Mouse (Mus musculus): ENCODE results near the gene Stx16.

Gene Stx16

GRCm38 (mm10) chr2:174076433-174076824, 321 bp downstream of the Stx16 start:
- no peak for DNase-seq (ENCODE audit: low spot score)

- DNase-seq (ENCODE audit: low spot score): peak; percentile 52
These were observed 1.0 kb downstream of the Stx16 start for GRCm38 (mm10) chr2:174077004-174077695.

DNA sequence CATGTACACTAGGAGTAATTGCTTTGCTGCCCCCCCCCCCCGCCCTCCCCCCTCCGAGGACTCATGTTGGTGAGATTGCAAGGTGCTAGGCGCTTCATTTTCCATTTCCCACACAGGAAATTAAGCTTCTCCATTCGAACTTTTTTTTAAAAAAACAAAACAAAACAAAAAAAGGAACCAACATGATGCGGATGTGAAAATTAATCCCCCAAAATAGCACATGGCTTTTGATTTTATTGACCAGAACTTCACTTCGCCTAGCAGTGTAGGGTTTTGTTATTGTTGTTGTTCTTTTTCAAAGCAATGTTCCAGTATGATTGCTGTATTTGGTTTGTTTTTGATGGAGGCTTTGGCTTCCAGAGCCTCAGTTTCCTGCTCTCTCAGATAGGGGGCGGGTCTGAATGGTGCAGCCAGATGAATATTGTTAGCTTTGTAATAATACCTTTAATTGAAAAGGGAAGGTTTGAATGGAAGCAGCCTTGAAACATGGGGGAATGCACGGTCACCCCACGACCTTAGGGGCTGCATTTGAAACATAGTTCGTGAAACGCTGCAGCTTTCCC, 1.7 kb downstream of the Stx16 start:
- no peak for DNase-seq (ENCODE audit: low spot score)

DNA sequence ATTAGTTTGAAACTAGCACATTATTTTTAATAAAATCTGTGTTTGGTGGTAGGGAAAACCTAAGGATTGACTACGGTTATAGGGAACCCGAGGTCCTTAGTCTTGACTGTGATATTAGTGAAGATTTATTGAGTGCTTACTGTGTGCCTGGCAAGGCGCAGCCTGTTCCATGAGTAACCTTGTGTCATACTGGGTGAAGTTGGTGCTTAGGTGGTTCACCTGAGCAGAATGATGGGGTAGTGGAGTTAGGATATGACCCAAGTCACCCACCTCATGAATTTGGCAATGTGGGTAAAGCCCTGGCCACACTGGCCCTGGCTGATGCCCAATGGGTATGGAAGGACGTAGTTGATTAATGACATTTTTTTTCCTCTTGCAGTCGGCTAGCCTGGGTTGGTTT, 5.7 kb downstream of the Stx16 start:
- DNase-seq (ENCODE audit: low spot score): no peak

DNA sequence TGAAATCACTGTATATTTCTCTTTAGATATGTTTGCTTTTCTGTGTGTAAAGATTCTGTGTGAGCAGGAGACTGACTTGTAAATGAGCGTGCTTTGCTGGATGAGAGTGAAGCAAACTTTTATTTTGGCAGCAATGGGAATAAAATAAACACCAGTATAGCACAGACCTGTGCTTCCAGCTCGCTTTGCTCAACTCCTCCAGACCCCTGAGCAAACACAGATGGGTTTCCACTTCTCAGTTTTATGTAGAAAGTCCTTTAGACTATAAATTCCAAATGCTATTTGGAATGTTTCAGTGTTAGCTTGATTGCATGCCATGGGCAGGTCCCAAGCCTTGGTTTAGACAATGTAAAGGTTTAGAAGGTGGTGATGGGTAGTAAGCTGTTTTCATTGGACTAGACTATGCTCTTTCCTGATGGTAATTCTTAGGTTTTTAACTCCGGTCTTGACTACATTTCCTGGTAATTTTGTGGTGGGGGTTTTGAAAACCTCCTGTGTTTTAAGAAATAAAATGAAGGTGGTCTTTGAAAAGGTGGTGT, 6.3 kb downstream of the Stx16 start:
- no peak for DNase-seq (ENCODE audit: low spot score)

- no peak for DNase-seq (ENCODE audit: low spot score)
These were observed 19.0 kb downstream of the Stx16 start for GRCm38 (mm10) chr2:174095086-174095485.

DNA sequence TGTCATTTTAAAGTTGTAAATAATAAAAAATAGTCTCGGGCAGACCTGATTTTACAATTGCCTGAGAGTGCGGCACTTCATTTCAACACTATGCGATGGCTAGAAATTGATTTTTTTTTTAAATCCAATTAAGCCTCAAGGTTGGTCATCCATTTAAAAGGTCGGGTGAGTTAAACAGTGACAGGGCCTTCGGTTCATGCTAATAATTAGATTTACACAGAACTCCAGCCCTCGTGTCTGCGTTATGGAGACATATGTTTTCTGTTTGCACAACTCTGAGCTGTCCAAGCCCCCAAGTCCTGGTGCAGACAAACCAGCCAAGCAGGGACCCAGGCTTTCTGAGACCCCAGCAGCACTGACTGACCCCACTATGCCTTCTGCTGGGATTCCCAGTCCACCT, 26.3 kb downstream of the Stx16 start:
- no peak for DNase-seq (ENCODE audit: low spot score)

GRCm38 (mm10) chr2:174103527-174103926, 27.4 kb downstream of the Stx16 start:
- no peak for DNase-seq (ENCODE audit: low spot score)

GRCm38 (mm10) chr2:174107375-174107774, 31.3 kb downstream of the Stx16 start:
- DNase-seq (ENCODE audit: low spot score): no peak

GRCm38 (mm10) chr2:174109991-174110782, 34.1 kb downstream of the Stx16 start, which contains the start of gene Npepl1:
Gene Npepl1 (plus strand): TSS chr2:174110349.
- DNase-seq (ENCODE audit: low spot score): peak; percentile 31

- peak; percentile 36 for DNase-seq (ENCODE audit: low spot score)
These were observed 34.9 kb downstream of the Stx16 start for GRCm38 (mm10) chr2:174110783-174111549.

GRCm38 (mm10) chr2:174112931-174113330, 36.8 kb downstream of the Stx16 start:
- no peak for DNase-seq (ENCODE audit: low spot score)

GRCm38 (mm10) chr2:174114148-174114864, 38.2 kb downstream of the Stx16 start:
- no peak for DNase-seq (ENCODE audit: low spot score)

- no peak for DNase-seq (ENCODE audit: low spot score)
These were observed 40.8 kb downstream of the Stx16 start for GRCm38 (mm10) chr2:174116929-174117328.

DNA sequence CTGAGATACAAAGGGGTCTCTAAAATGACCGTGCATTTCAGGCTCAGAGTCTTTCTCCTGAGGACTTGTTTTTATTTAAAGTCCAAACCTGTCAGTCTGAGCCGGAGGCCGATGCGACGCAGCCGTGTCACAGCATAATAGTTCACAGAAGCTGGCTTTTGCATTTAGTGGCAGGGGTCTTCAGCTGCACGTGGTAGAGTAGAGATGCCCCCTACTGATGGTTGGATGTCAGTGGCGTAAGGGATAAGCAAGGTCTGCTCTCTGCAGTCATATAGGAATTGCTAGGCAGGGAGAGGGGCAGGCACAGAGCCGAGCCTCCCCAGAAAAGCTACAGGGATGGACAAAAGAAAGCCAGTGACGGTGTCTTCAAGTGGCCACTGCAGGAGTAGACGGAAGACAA, 42.0 kb downstream of the Stx16 start:
- no peak for DNase-seq (ENCODE audit: low spot score)

- DNase-seq (ENCODE audit: low spot score): no peak
These were observed 43.2 kb downstream of the Stx16 start for GRCm38 (mm10) chr2:174119259-174119658.

GRCm38 (mm10) chr2:174120631-174121030, 44.5 kb downstream of the Stx16 start:
- no peak for DNase-seq (ENCODE audit: low spot score)

DNA sequence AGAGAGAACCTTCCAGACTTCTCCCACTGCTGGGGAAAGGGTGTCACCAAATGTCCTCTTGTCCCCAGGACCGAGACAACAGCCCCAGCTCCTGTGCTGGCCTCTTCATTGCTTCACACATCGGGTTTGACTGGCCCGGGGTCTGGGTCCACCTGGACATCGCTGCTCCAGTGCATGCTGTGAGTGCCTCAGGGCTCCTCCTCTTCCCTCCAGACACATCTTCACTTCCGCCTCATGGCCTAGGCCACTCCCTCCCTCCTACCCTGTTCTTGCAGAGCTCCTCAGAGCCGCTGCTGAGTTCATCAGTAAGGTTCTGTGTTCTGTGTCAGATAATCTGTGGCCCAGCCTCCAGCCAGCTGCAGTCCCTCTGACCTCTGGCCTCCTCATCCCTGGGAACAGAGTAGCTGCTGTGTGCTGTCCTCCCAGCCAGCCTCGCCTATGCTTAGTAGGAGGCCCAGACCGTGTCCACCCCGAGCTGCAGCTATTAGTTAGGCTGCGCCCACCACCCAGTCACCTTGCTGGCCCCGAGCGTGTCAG, 45.4 kb downstream of the Stx16 start:
- no peak for DNase-seq (ENCODE audit: low spot score)

GRCm38 (mm10) chr2:174122331-174122730, 46.2 kb downstream of the Stx16 start:
- no peak for DNase-seq (ENCODE audit: low spot score)

DNA sequence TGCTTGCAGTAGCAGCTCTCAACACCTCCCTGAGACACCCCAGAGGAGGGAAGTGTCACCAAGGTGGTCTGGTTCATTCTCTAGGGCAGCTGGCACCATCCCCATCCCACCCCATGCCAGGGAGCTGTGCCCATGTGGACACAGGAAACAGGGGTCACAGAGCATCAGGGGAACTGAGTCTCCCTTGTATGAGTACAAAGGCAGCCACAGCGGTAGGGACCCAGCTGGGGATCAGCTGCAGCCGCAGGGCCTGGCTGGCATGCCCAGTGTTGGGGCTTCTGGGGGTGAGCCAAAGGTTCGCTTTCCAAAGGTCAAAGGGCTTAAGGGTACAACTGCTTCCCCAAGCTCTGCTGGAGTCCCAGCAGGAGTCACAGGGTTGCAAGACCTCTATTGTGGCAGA, 47.6 kb downstream of the Stx16 start:
- DNase-seq (ENCODE audit: low spot score): no peak
